Mouse (Mus musculus): Measurements from ENCODE around the gene Lrit3. TPM values are rescaled to one million over a fixed set of nuclear protein-coding genes. Genes with fewer than 3 reads are reported as not detected.

Lrit3 gene
- total and polyA plus RNA-seq, 3 experiments, result not detected

DNA sequence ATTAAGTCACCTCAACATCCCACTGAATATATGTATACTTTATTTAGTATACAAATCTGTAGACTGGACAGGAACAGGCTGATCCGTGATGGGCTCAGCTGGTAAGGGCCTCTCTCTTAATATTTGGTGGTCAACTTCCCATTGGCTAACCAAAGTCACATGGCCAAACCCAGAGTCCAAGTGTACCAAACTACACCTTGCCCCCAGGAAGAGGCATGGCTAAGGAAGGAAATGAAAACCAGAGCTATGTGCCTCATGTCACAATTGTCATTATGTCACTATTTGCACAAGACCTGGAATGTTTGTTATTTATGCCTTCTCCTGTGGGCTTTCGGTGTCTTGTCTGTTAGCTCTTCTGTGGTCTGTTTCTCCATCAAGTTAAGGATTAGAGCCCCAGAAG lies 42.0 kb upstream of the Lrit3 start:
- Histone ChIP-seq H3K9ac (ENCODE audit: insufficient read depth, low read depth) (no peak overlapping the region), H3K27ac (ENCODE audit: insufficient read depth, low read depth) (no peak overlapping the region), H3K27me3 (replicated peaks) (peaks cover 6% of the 10 kb centered on the region), H3K79me2 (replicated peaks; ENCODE audit: control insufficient read depth, extremely low read depth, insufficient read depth, poor library complexity, severe bottlenecking) (no peaks in the 10 kb centered on the region), H3K4me1 (ENCODE audit: control insufficient read depth in 1 of 2, insufficient read depth in 2 of 2) (no peaks in the 10 kb centered on the region), H3K4me2 (ENCODE audit: insufficient read depth, low read depth, poor library complexity, severe bottlenecking) (no peak overlapping the region), H3K4me3 (replicated peaks in 1 of 3; ENCODE audit: low read depth in 2 of 3, low read length in 2 of 3, poor library complexity in 1 of 3) (no peak overlapping the region), H3K9me3 (replicated peaks; ENCODE audit: low read length) (no peaks in the 10 kb centered on the region), H3K36me3 (replicated peaks in 1 of 2; ENCODE audit: control insufficient read depth in 1 of 2, insufficient read depth in 1 of 2, low read length in 1 of 2) (no peaks in the 10 kb centered on the region)
- DNase-seq (ENCODE audit: extremely low read depth), result no peak
- in situ Hi-C loops (cut with MboI; ENCODE audit: low pct_ligation_motif_present, low pct_unique_long_range_greater_than_20kb, low sequenced_read_pairs), result no loop called here
- TF ChIP-seq USF2 (conservative IDR thresholded peaks at IDR 0.05; ENCODE audit: low read depth, low read length) (0 out of 2 replicates have a peak, but pooled peaks have one; percentile 12), MAX (IDR thresholded peaks at IDR 0.05; ENCODE audit: low read length) (no peak)
- dilution Hi-C loops (cut with MboI; ENCODE audit: extremely low pct_ligation_motif_present, extremely low pct_unique_long_range_greater_than_20kb, low sequenced_read_pairs), result no loop called here

DNA sequence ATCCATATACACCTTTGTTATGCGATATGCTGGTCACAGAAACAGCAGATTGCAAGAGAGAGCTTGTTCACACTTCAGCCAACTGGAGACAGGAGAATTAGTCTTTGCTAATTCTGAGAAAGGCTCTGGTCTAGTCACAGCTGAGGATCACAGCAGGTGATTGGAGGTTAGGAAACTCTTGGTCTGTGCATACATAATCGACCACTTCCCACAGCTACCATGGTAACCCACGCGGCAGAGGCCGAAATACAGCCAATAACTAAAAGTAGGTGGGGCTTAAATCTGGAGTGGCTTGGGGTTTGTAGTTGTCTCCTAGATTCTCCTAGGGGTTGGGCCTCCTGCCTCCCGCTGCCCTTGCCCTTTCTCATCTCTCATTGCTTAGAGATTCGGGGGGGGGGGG lies 34.2 kb upstream of the Lrit3 start:
- Histone ChIP-seq H3K4me3 (replicated peaks in 1 of 3; ENCODE audit: low read depth in 2 of 3, low read length in 2 of 3, poor library complexity in 1 of 3) (no peak overlapping the region), H3K9ac (ENCODE audit: insufficient read depth, low read depth) (no peak overlapping the region), H3K27ac (ENCODE audit: insufficient read depth, low read depth) (no peak overlapping the region), H3K36me3 (replicated peaks in 1 of 2; ENCODE audit: control insufficient read depth in 1 of 2, insufficient read depth in 1 of 2, low read length in 1 of 2) (no peaks in the 10 kb centered on the region), H3K9me3 (replicated peaks; ENCODE audit: low read length) (no peaks in the 10 kb centered on the region), H3K27me3 (replicated peaks) (peaks cover 3% of the 10 kb centered on the region), H3K4me1 (ENCODE audit: control insufficient read depth in 1 of 2, insufficient read depth in 2 of 2) (peaks cover 5 to 12% of the 10 kb centered on the region in 2 experiments), H3K4me2 (ENCODE audit: insufficient read depth, low read depth, poor library complexity, severe bottlenecking) (no peak overlapping the region), H3K79me2 (replicated peaks; ENCODE audit: control insufficient read depth, extremely low read depth, insufficient read depth, poor library complexity, severe bottlenecking) (no peaks in the 10 kb centered on the region)
- in situ Hi-C loops (cut with MboI; ENCODE audit: low pct_ligation_motif_present, low pct_unique_long_range_greater_than_20kb, low sequenced_read_pairs) (no loop called here), dilution Hi-C loops (cut with MboI; ENCODE audit: extremely low pct_ligation_motif_present, extremely low pct_unique_long_range_greater_than_20kb, low sequenced_read_pairs) (no loop called here)
- TF ChIP-seq MXI1 (IDR thresholded peaks at IDR 0.05; ENCODE audit: low read depth, low read length), result no peak
- TF ChIP-seq CHD1 (IDR thresholded peaks at IDR 0.05; ENCODE audit: low read depth, low read length), result no peak
- no peak for TF ChIP-seq POLR2AphosphoS2 (IDR thresholded peaks at IDR 0.05; ENCODE audit: low read depth, low read length)
- TF ChIP-seq CHD2 (IDR thresholded peaks at IDR 0.05; ENCODE audit: low read length), result no peak
- TF ChIP-seq MYC (IDR thresholded peaks at IDR 0.05; ENCODE audit: low read depth, low read length), result no peak
- no peak for TF ChIP-seq MAX (IDR thresholded peaks at IDR 0.05; ENCODE audit: low read length)
- TF ChIP-seq UBTF (IDR thresholded peaks at IDR 0.05; ENCODE audit: low read depth, low read length), result no peak
- TF ChIP-seq ETS1 (conservative IDR thresholded peaks at IDR 0.05; ENCODE audit: low read depth, low read length), result no peak
- no peak for TF ChIP-seq USF2 (conservative IDR thresholded peaks at IDR 0.05; ENCODE audit: low read depth, low read length)
- no peak for TF ChIP-seq JUN (IDR thresholded peaks at IDR 0.05; ENCODE audit: insufficient read depth, low read depth, low read length)
- no peak for TF ChIP-seq BHLHE40 (IDR thresholded peaks at IDR 0.05; ENCODE audit: low read depth, low read length)
- TF ChIP-seq NRF1 (IDR thresholded peaks at IDR 0.05; ENCODE audit: low read depth, low read length), result no peak
- no peak for TF ChIP-seq RCOR1 (conservative IDR thresholded peaks at IDR 0.05; ENCODE audit: low read depth, low read length)
- peak; percentile 33 for DNase-seq (ENCODE audit: extremely low read depth)

DNA sequence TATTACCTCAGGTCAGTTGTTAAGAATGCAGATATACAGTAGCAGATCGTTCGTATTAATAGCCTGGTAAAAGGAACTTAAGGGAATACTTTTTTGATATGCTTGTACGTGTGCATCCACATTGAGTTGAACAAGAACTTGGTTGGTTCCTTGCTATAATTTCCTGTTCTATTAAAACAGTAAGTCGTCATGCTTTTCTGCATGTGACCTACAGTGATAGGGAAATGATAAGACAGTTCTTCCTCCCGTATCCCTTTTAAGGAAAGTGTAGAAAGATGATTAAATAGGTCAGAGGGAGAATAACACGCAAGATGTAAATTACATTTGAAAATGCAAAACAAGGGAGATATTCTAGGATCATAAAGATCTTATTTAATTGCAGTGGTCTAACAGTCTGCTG lies 33.1 kb upstream of the Lrit3 start:
- in situ Hi-C loops (cut with MboI; ENCODE audit: low pct_ligation_motif_present, low pct_unique_long_range_greater_than_20kb, low sequenced_read_pairs) (no loop called here), dilution Hi-C loops (cut with MboI; ENCODE audit: extremely low pct_ligation_motif_present, extremely low pct_unique_long_range_greater_than_20kb, low sequenced_read_pairs) (no loop called here)
- H3K4me2 ChIP-seq (ENCODE audit: insufficient read depth, low read depth, poor library complexity, severe bottlenecking), result no peak overlapping the region
- H3K27me3 ChIP-seq (replicated peaks), result peaks cover 3% of the 10 kb centered on the region
- H3K4me3 ChIP-seq (replicated peaks in 1 of 3; ENCODE audit: low read depth in 2 of 3, low read length in 2 of 3, poor library complexity in 1 of 3), result no peak overlapping the region
- H3K9me3 ChIP-seq (replicated peaks; ENCODE audit: low read length), result no peaks in the 10 kb centered on the region
- H3K36me3 ChIP-seq (replicated peaks in 1 of 2; ENCODE audit: control insufficient read depth in 1 of 2, insufficient read depth in 1 of 2, low read length in 1 of 2), result no peaks in the 10 kb centered on the region
- H3K9ac ChIP-seq (ENCODE audit: insufficient read depth, low read depth), result no peak overlapping the region
- no peak for TF ChIP-seq USF1 (IDR thresholded peaks at IDR 0.05; ENCODE audit: low read depth, low read length)
- TF ChIP-seq POLR2AphosphoS2 (IDR thresholded peaks at IDR 0.05; ENCODE audit: low read depth, low read length), result no peak
- no peak for TF ChIP-seq KAT2A (IDR thresholded peaks at IDR 0.05; ENCODE audit: insufficient replicate concordance, low read length)
- TF ChIP-seq IRF4 (IDR thresholded peaks at IDR 0.05; ENCODE audit: low read depth, low read length), result no peak
- no peak for TF ChIP-seq MAX (IDR thresholded peaks at IDR 0.05; ENCODE audit: low read length)
- no peak for TF ChIP-seq CHD1 (IDR thresholded peaks at IDR 0.05; ENCODE audit: low read depth, low read length)
- no peak for TF ChIP-seq GABPA (IDR thresholded peaks at IDR 0.05; ENCODE audit: insufficient replicate concordance, low read depth, low read length)
- TF ChIP-seq CHD2 (IDR thresholded peaks at IDR 0.05; ENCODE audit: low read length), result no peak
- TF ChIP-seq ELF1 (IDR thresholded peaks at IDR 0.05; ENCODE audit: low read depth, low read length), result no peak
- TF ChIP-seq RCOR1 (conservative IDR thresholded peaks at IDR 0.05; ENCODE audit: low read depth, low read length), result no peak
- TF ChIP-seq ZMIZ1 (IDR thresholded peaks at IDR 0.05; ENCODE audit: low read depth, low read length), result no peak
- TF ChIP-seq TBP (conservative IDR thresholded peaks at IDR 0.05; ENCODE audit: low read depth, low read length), result no peak
- no peak for TF ChIP-seq NELFE (IDR thresholded peaks at IDR 0.05; ENCODE audit: low read depth, low read length)
- TF ChIP-seq SIN3A (IDR thresholded peaks at IDR 0.05; ENCODE audit: low read length), result no peak
- no peak for TF ChIP-seq POLR2A (IDR thresholded peaks at IDR 0.05; ENCODE audit: low read depth, low read length)
- TF ChIP-seq HCFC1 (IDR thresholded peaks at IDR 0.05; ENCODE audit: low read depth, low read length), result no peak
- no peak for TF ChIP-seq SMC3 (IDR thresholded peaks at IDR 0.05; ENCODE audit: low read depth, low read length)
- TF ChIP-seq JUN (IDR thresholded peaks at IDR 0.05; ENCODE audit: insufficient read depth, low read depth, low read length), result no peak
- no peak for TF ChIP-seq MEF2A (IDR thresholded peaks at IDR 0.05; ENCODE audit: borderline replicate concordance, low read depth, low read length)
- H3K4me1 ChIP-seq (ENCODE audit: control insufficient read depth in 1 of 2, insufficient read depth in 2 of 2), result peaks cover 5 to 12% of the 10 kb centered on the region in 2 experiments
- H3K27ac ChIP-seq (ENCODE audit: insufficient read depth, low read depth), result no peak overlapping the region
- DNase-seq (ENCODE audit: extremely low read depth), result no peak
- no peaks in the 10 kb centered on the region for H3K79me2 ChIP-seq (replicated peaks; ENCODE audit: control insufficient read depth, extremely low read depth, insufficient read depth, poor library complexity, severe bottlenecking)
